Mouse (Mus musculus) limb, embryonic 11.5 days (tissue): Measurements from ENCODE around the gene Ckb. TPM values are rescaled to one million over a fixed set of nuclear protein-coding genes. Genes with fewer than 3 reads are reported as not detected.

ENCODE experiments used
- ATAC-seq: fragments of 200-750 bp; cut with Nextera tagmentation; 2 replicates; pipeline ENCODE4 v1.8.0; 2017; ENCODE audit warnings: low read depth; ENCODE audit not compliant: insufficient number of reproducible peaks, low FRiP score, low TSS enrichment
- DNase-seq: peaks from one replicate; pipeline ENCODE4 v3.0.0-alpha.2; 2015; ENCODE audit warnings: low spot score
- H3K27ac ChIP-seq: fragments of 300-500 bp; sonication (generic); replicated peaks from 2 replicates; pipeline ENCODE4 v1.5.1; 2014; ENCODE audit warnings: low read depth, mild to moderate bottlenecking, low read length
- H3K27me3 ChIP-seq: fragments of 300-500 bp; sonication (generic); 2 replicates; pipeline ENCODE4 v1.6.1; 2014; ENCODE audit warnings: mild to moderate bottlenecking, low read length, mixed read lengths; ENCODE audit not compliant: control insufficient read depth, insufficient read depth
- H3K36me3 ChIP-seq: fragments of 300-500 bp; sonication (generic); 2 replicates; pipeline ENCODE4 v1.6.1; 2014; ENCODE audit warnings: mild to moderate bottlenecking, low read length, moderate library complexity, mixed read lengths; ENCODE audit not compliant: control insufficient read depth, insufficient read depth
- H3K4me1 ChIP-seq: fragments of 300-500 bp; sonication (generic); 2 replicates; pipeline ENCODE4 v1.6.1; 2014; ENCODE audit warnings: low read length, mixed read lengths; ENCODE audit not compliant: control insufficient read depth, insufficient read depth
- H3K4me2 ChIP-seq: fragments of 300-500 bp; sonication (generic); 2 replicates; pipeline ENCODE4 v1.6.1; 2014; ENCODE audit warnings: low read depth, mild to moderate bottlenecking, moderate library complexity; ENCODE audit not compliant: severe bottlenecking
- H3K4me3 ChIP-seq: fragments of 300-500 bp; sonication (generic); 2 replicates; pipeline ENCODE4 v1.5.1; 2014; ENCODE audit warnings: low read depth, low read length
- H3K9ac ChIP-seq: fragments of 300-500 bp; sonication (generic); 2 replicates; pipeline ENCODE4 v1.6.1; 2014; ENCODE audit warnings: mild to moderate bottlenecking, low read length
- H3K9me3 ChIP-seq: fragments of 300-500 bp; sonication (generic); 2 replicates; pipeline ENCODE4 v1.6.1; 2016; ENCODE audit warnings: low read length; ENCODE audit not compliant: control insufficient read depth
- WGBS: fragments of 180-500 bp; shearing (Covaris S2); extraction: QIAGEN DNeasy Blood & Tissue Kit; methylation state at CpG from one replicate; pipeline ENCODE4 v1.1.7; 2014; 5-methylcytosine and 5-hydroxymethylcytosine counted together
- polyA plus RNA-seq: library from polyadenylated mRNA; unstranded; fragments of >200 nt; fragmentation: Nextera tagmentation; extraction: Ambion mirVana; gene quantifications from 2 replicates; pipeline ENCODE4 v1.2.1, GENCODE M21; 2014

Gene Ckb
- polyA plus RNA-seq, 1 experiment from 2014 or later: 84.4 TPM

- ATAC-seq (no peak), DNase-seq (no peak)
- 83% methylated on average over 4 of the region's 4 CpGs for WGBS
- Histone ChIP-seq H3K4me1 (peaks cover 7% of the 10 kb centered on the region), H3K27ac (no peak overlapping the region), H3K27me3 (no peaks in the 10 kb centered on the region), H3K9me3 (no peaks in the 10 kb centered on the region), H3K9ac (no peak overlapping the region), H3K4me2 (no peak overlapping the region), H3K4me3 (no peak overlapping the region), H3K36me3 (peaks cover 22% of the 10 kb centered on the region)
Measured at GRCm38 (mm10) chr12:111708181-111708580, 36.0 kb upstream of the Ckb start.

- no peak overlapping the region for H3K4me2 ChIP-seq
- H3K36me3 ChIP-seq: peaks cover 17% of the 10 kb centered on the region
- no peaks in the 10 kb centered on the region for H3K27me3 ChIP-seq
- no peak overlapping the region for H3K27ac ChIP-seq
- H3K4me3 ChIP-seq: no peak overlapping the region
- H3K9ac ChIP-seq: no peak overlapping the region
- no peaks in the 10 kb centered on the region for H3K9me3 ChIP-seq
- 71% methylated on average over 15 of the region's 15 CpGs for WGBS
- no peak for DNase-seq
- ATAC-seq: no peak
- no peaks in the 10 kb centered on the region; the same call in 1 of the 2 replicates for H3K4me1 ChIP-seq
Measured at GRCm38 (mm10) chr12:111705186-111705973, 33.2 kb upstream of the Ckb start.

- WGBS: 52% methylated on average over 9 of the region's 9 CpGs
- Histone ChIP-seq H3K27me3 (no peaks in the 10 kb centered on the region), H3K9me3 (no peaks in the 10 kb centered on the region), H3K27ac (no peak overlapping the region), H3K4me3 (no peak overlapping the region), H3K4me1 (no peaks in the 10 kb centered on the region; the same call in 1 of the 2 replicates), H3K4me2 (no peak overlapping the region), H3K9ac (no peak overlapping the region), H3K36me3 (peaks cover 11% of the 10 kb centered on the region)
- ATAC-seq: no peak
- DNase-seq: peak; percentile 38
Measured at GRCm38 (mm10) chr12:111704609-111705008, 32.5 kb upstream of the Ckb start.

GRCm38 (mm10) chr12:111703301-111703700 lies 31.2 kb upstream of the Ckb start:
- no peak overlapping the region for H3K4me3 ChIP-seq
- no peak overlapping the region for H3K27ac ChIP-seq
- H3K9me3 ChIP-seq: no peaks in the 10 kb centered on the region
- no peak overlapping the region for H3K9ac ChIP-seq
- H3K27me3 ChIP-seq: no peaks in the 10 kb centered on the region
- no peaks in the 10 kb centered on the region; the same call in 1 of the 2 replicates for H3K4me1 ChIP-seq
- no peak overlapping the region for H3K4me2 ChIP-seq
- 66% methylated on average over 3 of the region's 3 CpGs for WGBS
- ATAC-seq (no peak), DNase-seq (no peak)
- peaks cover 6% of the 10 kb centered on the region for H3K36me3 ChIP-seq

- no peaks in the 10 kb centered on the region for H3K27me3 ChIP-seq
- H3K36me3 ChIP-seq: no peaks in the 10 kb centered on the region
- H3K4me2 ChIP-seq: no peak overlapping the region
- no peak overlapping the region for H3K4me3 ChIP-seq
- no peak overlapping the region for H3K27ac ChIP-seq
- no peak for ATAC-seq
- no peaks in the 10 kb centered on the region for H3K9me3 ChIP-seq
- no peak for DNase-seq
- no peak overlapping the region for H3K9ac ChIP-seq
- no peaks in the 10 kb centered on the region; the same call in 1 of the 2 replicates for H3K4me1 ChIP-seq
- WGBS: 58% methylated on average over 9 of the region's 9 CpGs
Measured at GRCm38 (mm10) chr12:111700920-111701458, 28.9 kb upstream of the Ckb start.

- H3K36me3 ChIP-seq: no peaks in the 10 kb centered on the region
- no peak overlapping the region for H3K4me3 ChIP-seq
- no peak overlapping the region for H3K27ac ChIP-seq
- H3K9ac ChIP-seq: no peak overlapping the region
- no peaks in the 10 kb centered on the region for H3K9me3 ChIP-seq
- ATAC-seq (no peak), DNase-seq (no peak)
- H3K27me3 ChIP-seq: no peaks in the 10 kb centered on the region
- peaks cover 3% of the 10 kb centered on the region for H3K4me1 ChIP-seq
- no peak overlapping the region for H3K4me2 ChIP-seq
- 91% methylated on average over 4 of the region's 4 CpGs for WGBS
Measured at GRCm38 (mm10) chr12:111699542-111699941, 27.4 kb upstream of the Ckb start.

- ATAC-seq: no peak
Measured at GRCm38 (mm10) chr12:111698346-111698913, 26.3 kb upstream of the Ckb start.

GRCm38 (mm10) chr12:111697708-111698107 lies 25.6 kb upstream of the Ckb start:
- peaks cover 14% of the 10 kb centered on the region for H3K4me1 ChIP-seq
- no peak overlapping the region for H3K4me3 ChIP-seq
- no peaks in the 10 kb centered on the region for H3K9me3 ChIP-seq
- H3K36me3 ChIP-seq: no peaks in the 10 kb centered on the region
- DNase-seq (no peak), ATAC-seq (no peak)
- H3K9ac ChIP-seq: no peak overlapping the region
- H3K27me3 ChIP-seq: no peaks in the 10 kb centered on the region
- H3K27ac ChIP-seq: no peak overlapping the region
- 74% methylated on average over 4 of the region's 4 CpGs for WGBS
- no peak overlapping the region for H3K4me2 ChIP-seq

More at GRCm38 (mm10) chr12:111698346-111698913, 26.3 kb upstream of the Ckb start:
- Histone ChIP-seq H3K9ac (no peak overlapping the region), H3K27ac (no peak overlapping the region), H3K4me2 (no peak overlapping the region), H3K4me1 (peaks cover 14% of the 10 kb centered on the region), H3K27me3 (no peaks in the 10 kb centered on the region), H3K36me3 (no peaks in the 10 kb centered on the region), H3K4me3 (no peak overlapping the region), H3K9me3 (no peaks in the 10 kb centered on the region)
- 75% methylated on average over 6 of the region's 6 CpGs for WGBS
- no peak for DNase-seq
